Mouse (Mus musculus): ENCODE data around the gene Atl2.
A peak's percentile ranks its signal among the peaks of the same experiment; 100 is the strongest.

The Atl2 gene

GRCm38 (mm10) chr17:79895911-79896423 is at the start of gene Atl2:
TSS of gene Atl2 (minus strand) at chr17:79896123.
- peak; percentile 97 for DNase-seq (ENCODE audit: low read depth, low spot score)

DNA sequence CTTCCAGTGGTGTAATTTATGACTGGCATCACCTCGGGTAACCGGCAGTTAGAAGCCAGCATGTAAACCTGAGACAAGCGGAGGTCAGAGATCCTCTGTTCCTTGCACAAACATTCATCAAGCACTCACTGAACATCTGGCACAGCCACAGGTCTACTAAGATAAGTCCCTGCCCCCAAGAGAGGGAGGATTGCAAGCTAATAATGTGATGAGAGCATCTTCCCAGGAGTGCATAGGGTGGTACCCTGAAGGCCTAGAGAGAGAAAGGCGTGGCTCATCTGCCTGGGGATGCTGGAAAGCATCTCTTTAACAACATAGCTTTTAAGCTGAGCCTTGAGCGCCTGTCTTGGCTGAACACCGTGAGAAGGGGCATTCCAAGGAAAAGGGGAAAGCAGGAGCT is 48.9 kb upstream of the Atl2 start:
- no peak for DNase-seq (ENCODE audit: low read depth, low spot score)

GRCm38 (mm10) chr17:79942418-79942817 is 46.5 kb upstream of the Atl2 start:
- no peak for DNase-seq (ENCODE audit: low read depth, low spot score)

GRCm38 (mm10) chr17:79939133-79939532 is 43.2 kb upstream of the Atl2 start:
- no peak for DNase-seq (ENCODE audit: low read depth, low spot score)

- no peak for DNase-seq (ENCODE audit: low read depth, low spot score)
These were observed 42.1 kb upstream of the Atl2 start for GRCm38 (mm10) chr17:79937921-79938601.

DNA sequence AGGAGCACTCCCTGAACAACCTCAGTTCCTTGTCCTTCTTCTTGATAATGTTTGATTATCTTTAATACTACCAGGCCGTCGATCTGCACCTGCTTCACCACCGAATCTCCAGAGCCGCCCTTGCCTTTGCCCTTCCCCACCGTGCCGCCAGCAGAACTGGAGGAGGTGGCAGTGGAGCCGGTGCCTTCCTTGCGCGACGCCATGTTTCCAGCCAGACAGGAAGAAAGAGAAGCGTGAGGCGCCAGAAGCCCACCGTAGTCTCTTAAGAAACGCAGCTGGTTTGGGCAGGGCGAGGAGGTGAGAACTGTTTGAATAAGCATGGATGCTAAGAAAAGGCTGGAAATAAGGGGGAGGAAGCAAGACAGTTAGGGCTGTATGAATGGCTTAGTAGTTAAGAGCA is 38.4 kb upstream of the Atl2 start:
- DNase-seq (ENCODE audit: low read depth, low spot score) = no peak

- no peak for DNase-seq (ENCODE audit: low read depth, low spot score)
These were observed 36.9 kb upstream of the Atl2 start for GRCm38 (mm10) chr17:79932676-79933278.

DNA sequence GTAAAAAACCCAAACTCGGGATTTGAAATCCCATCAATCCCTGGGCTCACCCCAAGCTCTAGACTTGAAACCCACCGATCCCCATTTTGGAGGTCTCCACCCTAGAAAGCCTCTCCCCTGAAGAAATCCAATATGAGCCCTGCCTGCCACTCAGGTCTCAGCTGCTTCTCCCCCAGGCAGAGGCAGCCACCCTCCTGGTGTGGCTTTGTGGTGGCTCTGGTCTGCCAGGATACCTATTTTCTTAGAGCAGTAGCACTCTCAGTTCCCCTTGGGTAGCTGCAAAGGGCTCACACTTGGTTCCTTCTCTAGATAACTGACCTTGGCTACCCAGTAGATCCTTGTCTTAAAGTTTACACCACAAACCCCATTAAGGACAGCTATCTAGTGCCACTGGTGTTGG is 31.2 kb upstream of the Atl2 start:
- DNase-seq (ENCODE audit: low read depth, low spot score) = no peak

DNA sequence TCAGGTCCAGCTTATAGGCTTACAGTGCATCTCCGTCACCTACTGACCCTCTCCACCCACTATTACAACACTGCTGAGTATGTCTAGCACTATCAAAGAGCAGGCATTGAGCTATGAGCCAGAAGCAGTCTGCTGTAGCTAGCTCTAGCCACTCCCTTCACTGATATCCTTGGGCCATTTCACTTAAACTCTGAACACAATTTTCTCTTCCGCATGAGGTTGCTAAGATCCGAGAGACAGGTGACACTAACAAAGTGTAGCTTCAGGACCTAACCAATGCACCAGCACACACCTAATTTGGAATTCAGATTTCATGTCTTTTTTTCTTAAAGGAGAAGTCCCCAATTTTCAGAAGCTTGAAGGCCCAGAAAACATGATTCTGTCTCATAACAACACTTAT is 30.6 kb upstream of the Atl2 start:
- DNase-seq (ENCODE audit: low read depth, low spot score) = no peak

DNA sequence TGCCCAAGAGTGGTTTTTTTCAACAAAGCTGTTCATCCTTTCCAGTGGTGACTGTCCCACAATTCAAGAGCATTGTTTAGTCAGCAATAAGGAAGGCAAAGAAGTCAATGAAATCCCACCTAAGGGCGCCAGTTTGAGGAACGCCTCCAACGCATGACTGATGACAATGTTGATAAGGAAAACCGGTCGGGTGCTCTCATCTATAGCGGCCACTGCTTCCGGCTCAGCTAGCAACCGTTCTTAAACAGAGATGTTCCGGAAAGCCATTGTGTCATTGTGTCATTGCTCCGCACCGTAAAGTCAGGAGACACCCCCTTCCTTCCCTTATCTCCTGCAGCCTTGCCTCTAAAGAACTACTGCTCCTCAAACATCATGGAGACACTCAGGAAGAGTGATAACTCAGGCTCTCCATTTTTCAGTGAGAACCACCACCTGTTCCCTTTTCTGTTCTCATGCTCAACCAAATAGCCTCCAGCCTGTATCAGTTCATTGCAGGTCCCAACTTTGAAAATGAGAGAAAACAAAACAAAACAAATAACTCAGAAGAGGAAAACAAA is 30.0 kb upstream of the Atl2 start:
- DNase-seq (ENCODE audit: low read depth, low spot score) = no peak

DNA sequence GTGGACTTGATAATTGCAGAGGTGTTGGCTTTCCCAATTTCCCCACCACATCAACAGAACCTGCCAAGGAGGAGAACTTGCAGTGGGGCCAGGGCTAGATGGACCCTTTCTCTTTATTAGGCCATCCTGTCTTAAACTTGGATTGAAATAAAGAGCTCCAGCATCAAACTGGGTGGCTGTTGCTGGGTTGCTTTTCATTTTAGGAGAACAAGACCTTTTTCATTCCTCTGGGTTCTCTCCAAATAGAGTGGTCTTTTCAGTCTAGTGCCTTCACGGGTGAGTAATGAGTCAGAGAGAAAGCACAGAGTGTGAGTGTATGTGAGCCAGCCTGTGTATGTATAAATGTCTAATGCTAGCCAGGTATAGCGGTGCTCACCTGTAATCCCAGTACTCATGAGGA is 24.4 kb upstream of the Atl2 start:
- DNase-seq (ENCODE audit: low read depth, low spot score) = no peak

GRCm38 (mm10) chr17:79919566-79920350 is 23.8 kb upstream of the Atl2 start:
- no peak for DNase-seq (ENCODE audit: low read depth, low spot score)

GRCm38 (mm10) chr17:79918484-79919004 is 22.6 kb upstream of the Atl2 start:
- no peak for DNase-seq (ENCODE audit: low read depth, low spot score)

GRCm38 (mm10) chr17:79916996-79917395 is 21.1 kb upstream of the Atl2 start:
- peak; percentile 37 for DNase-seq (ENCODE audit: low read depth, low spot score)

DNA sequence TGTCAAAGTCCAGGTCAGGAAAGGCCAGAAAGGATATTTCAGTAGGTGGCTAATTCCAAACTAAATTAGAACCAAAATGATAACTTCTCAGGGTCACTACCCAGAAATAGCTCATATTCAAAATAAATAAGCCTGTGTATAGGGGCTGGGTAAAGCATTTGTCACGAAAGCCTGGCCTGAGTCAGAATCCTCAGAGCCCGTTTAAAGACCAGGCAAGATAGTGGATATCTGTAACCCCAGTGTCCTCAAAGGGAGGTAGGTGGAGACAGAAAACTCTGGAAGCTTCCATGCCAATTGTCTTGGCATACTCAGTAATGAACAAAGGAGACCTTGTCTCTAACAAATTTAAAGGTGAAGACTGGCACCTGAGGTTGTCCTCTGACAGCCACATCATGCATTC is 16.3 kb upstream of the Atl2 start:
- DNase-seq (ENCODE audit: low read depth, low spot score) = no peak

DNA sequence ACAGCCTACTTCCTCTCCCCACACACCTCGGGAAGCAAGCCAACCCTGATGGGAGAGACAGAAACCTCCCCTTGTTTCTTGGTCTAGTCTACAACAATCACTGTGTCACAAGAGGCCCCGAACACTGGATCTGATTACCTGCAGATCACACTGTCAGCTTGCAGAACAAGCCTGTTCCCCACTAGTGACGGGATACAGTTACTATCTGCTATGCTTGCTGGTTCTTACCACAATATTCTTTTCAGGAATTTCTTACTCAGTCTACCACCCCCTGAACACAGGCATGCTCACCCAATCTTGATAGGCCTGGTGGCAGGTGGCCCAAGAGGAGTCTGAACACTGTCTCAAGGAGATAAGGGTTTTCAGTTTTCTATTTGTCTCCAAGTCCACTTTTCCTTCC is 15.8 kb upstream of the Atl2 start:
- no peak for DNase-seq (ENCODE audit: low read depth, low spot score)

- DNase-seq (ENCODE audit: low read depth, low spot score) = no peak
These were observed 13.6 kb upstream of the Atl2 start for GRCm38 (mm10) chr17:79909571-79909970.

DNA sequence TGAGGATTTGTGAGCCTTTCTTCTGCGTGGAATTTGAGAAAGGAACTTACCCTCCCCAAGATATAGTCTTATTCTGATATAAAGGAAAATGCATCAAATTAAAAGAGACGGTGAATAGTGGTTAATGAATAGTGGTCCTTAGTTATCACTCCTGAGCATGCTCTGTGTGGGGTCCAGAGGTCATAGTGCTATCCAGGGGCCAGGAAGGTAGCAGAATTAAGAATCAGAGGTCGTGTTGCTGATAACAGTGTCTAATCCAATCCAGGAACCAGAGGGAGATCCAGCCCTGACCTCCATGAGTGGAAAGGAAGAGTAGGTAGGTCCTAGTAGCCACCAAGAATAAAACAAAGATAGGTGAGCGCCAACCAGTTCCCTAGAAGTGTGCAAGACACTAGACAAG is 11.8 kb upstream of the Atl2 start:
- DNase-seq (ENCODE audit: low read depth, low spot score) = no peak

GRCm38 (mm10) chr17:79906791-79907494 is 11.0 kb upstream of the Atl2 start:
- no peak for DNase-seq (ENCODE audit: low read depth, low spot score)

GRCm38 (mm10) chr17:79904593-79904992 is 8.7 kb upstream of the Atl2 start:
- DNase-seq (ENCODE audit: low read depth, low spot score) = no peak

GRCm38 (mm10) chr17:79901207-79901606 is 5.3 kb upstream of the Atl2 start:
- no peak for DNase-seq (ENCODE audit: low read depth, low spot score)
